Comparison of ENCODE assay signal across 9 mouse cellular contexts in the genomic region with DNA sequence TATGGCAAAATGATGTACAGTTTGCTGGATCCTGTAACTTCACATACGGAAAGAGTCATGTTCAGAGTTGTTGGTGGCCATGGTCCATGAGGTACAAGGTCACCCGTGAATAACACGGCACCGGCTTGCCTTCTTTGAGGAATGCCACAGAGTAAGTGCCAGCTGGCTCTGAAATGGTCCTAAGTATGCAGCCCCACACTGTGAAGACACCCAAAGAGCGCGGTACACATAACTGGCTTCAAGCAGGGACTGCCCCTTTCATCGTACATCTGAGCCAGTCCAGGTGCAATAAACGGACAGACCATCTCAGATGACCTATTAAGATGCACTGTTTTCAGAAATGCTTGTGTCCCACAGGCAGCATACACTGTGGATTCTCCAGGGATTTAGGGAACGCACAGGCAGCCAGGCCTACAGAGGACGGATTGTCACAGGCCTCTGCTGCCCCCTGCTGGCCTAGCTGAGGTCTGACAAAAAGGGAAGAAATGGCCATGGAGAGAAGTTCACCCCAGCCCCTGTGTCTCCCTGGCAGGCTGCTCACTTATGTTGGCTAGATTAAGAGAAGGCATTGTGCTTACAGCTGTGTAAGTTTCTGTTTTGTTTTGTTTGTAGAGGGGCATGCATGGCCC.
DNase-seq lines count a peak whose midpoint lies in the region; ATAC-seq and TF ChIP-seq lines count a peak whose summit lies in the region.
"Had no signal": no experiment of that assay in that cellular context is flagged by ENCODE, and none has a peak within 500 bp of the region (broad histone marks: within the 10 kb centered on the region; RNA-seq: fewer than 3 reads in every experiment).

No protein-coding gene starts in this region.

- DNase-seq in CD4-positive helper T cell, adult 2 months (ENCODE audit: low read depth, low spot score) = peak; percentile 49
- DNase-seq in adrenal gland, postnatal 36 days = peak; percentile 77 to 87
- peak; percentile 65 for DNase-seq in kidney, adult 9 months
- peak; percentile 13 to 24 (median 14) for DNase-seq in liver, embryonic 14.5 days (ENCODE audit: low read depth in 3 of 3, low spot score in 3 of 3)
- peak; percentile 78 for DNase-seq in stomach, postnatal 0 days (ENCODE audit: low spot score)

- peaks cover 19% of the 10 kb centered on the region; the same call in 1 of the 2 replicates for H3K4me1 ChIP-seq in embryonic facial prominence, embryonic 12.5 days
- H3K4me1 ChIP-seq in heart, embryonic 11.5 days (ENCODE audit: control insufficient read depth, insufficient read depth, low read length) = peaks cover 19% of the 10 kb centered on the region
- peaks cover 0 to 4% of the 10 kb centered on the region in 2 experiments; a peak in 1 of 4 replicates for H3K4me1 ChIP-seq in liver, embryonic 14.5 days (replicated peaks; ENCODE audit: control insufficient read depth in 2 of 2, insufficient read depth in 2 of 2, low read length in 1 of 2)
- 0 out of 2 replicates have a peak, but pooled peaks cover 3% of the 10 kb centered on the region for H3K4me1 ChIP-seq in neural tube, embryonic 14.5 days (ENCODE audit: control insufficient read depth, insufficient read depth, low read length)
- no peaks in the 10 kb centered on the region; the same call in 1 of the 2 replicates for H3K4me1 ChIP-seq in stomach, postnatal 0 days (replicated peaks; ENCODE audit: control insufficient read depth, insufficient read depth)

- ATAC-seq in embryonic facial prominence, embryonic 12.5 days (ENCODE audit: insufficient number of reproducible peaks, insufficient read depth, low FRiP score, low TSS enrichment) = peak; percentile 31
- 0 out of 2 replicates have a peak, but pooled peaks have one; percentile 17 for ATAC-seq in heart, embryonic 11.5 days (replicated peaks; ENCODE audit: insufficient number of reproducible peaks, low FRiP score, low TSS enrichment)
- ATAC-seq in liver, embryonic 14.5 days (ENCODE audit: insufficient read depth) = no peak
- peak; percentile 61 for ATAC-seq in neural tube, embryonic 14.5 days (ENCODE audit: low read depth)
- ATAC-seq in stomach, postnatal 0 days (ENCODE audit: low FRiP score, low TSS enrichment) = peak; percentile 62

- 47% methylated on average over 10 of the region's 10 CpGs for WGBS in embryonic facial prominence, embryonic 12.5 days
- WGBS in heart, embryonic 11.5 days (ENCODE audit: insufficient replicate concordance) = 53% methylated on average over 10 of the region's 10 CpGs
- 56% methylated on average over 10 of the region's 10 CpGs for WGBS in liver, embryonic 14.5 days (ENCODE audit: insufficient replicate concordance)
- 46% methylated on average over 10 of the region's 10 CpGs for WGBS in neural tube, embryonic 14.5 days
- 53% methylated on average over 10 of the region's 10 CpGs for WGBS in stomach, postnatal 0 days

- no peaks in the 10 kb centered on the region for H3K9me3 ChIP-seq in embryonic facial prominence, embryonic 12.5 days
- H3K9me3 ChIP-seq in heart, embryonic 11.5 days (replicated peaks; ENCODE audit: control insufficient read depth, low read length) = no peaks in the 10 kb centered on the region
- H3K9me3 ChIP-seq in liver, embryonic 14.5 days (ENCODE audit: control insufficient read depth, low read length) = no peaks in the 10 kb centered on the region
- no peaks in the 10 kb centered on the region for H3K9me3 ChIP-seq in neural tube, embryonic 14.5 days (ENCODE audit: control insufficient read depth, low read length)
- H3K9me3 ChIP-seq in stomach, postnatal 0 days (ENCODE audit: control insufficient read depth, low read length) = no peaks in the 10 kb centered on the region

- no peak overlapping the region for H3K4me3 ChIP-seq in embryonic facial prominence, embryonic 12.5 days
- H3K4me3 ChIP-seq in heart, embryonic 11.5 days (ENCODE audit: low read depth, low read length) = no peak overlapping the region
- H3K4me3 ChIP-seq in liver, embryonic 14.5 days (ENCODE audit: insufficient read depth in 1 of 2, low read depth in 2 of 2, low read length in 2 of 2) = no peak overlapping the region
- H3K4me3 ChIP-seq in neural tube, embryonic 14.5 days (ENCODE audit: low read depth, low read length) = no peak overlapping the region
- H3K4me3 ChIP-seq in stomach, postnatal 0 days (ENCODE audit: low read depth, low read length) = no peak overlapping the region
- H3K4me3 ChIP-seq: erythroblast, embryonic 14.5 days had no signal

- peaks cover 3% of the 10 kb centered on the region; the same call in 1 of the 2 replicates for H3K27me3 ChIP-seq in embryonic facial prominence, embryonic 12.5 days
- H3K27me3 ChIP-seq in heart, embryonic 11.5 days (ENCODE audit: control insufficient read depth, insufficient read depth, low read length) = no peaks in the 10 kb centered on the region
- no peaks in the 10 kb centered on the region for H3K27me3 ChIP-seq in liver, embryonic 14.5 days (ENCODE audit: control insufficient read depth, insufficient read depth, low read length)
- H3K27me3 ChIP-seq in neural tube, embryonic 14.5 days (ENCODE audit: control insufficient read depth, insufficient read depth, low read length) = no peaks in the 10 kb centered on the region
- H3K27me3 ChIP-seq in stomach, postnatal 0 days (ENCODE audit: control insufficient read depth, insufficient read depth, low read length) = no peaks in the 10 kb centered on the region

- no peak overlapping the region for H3K9ac ChIP-seq in embryonic facial prominence, embryonic 12.5 days
- no peak overlapping the region for H3K9ac ChIP-seq in heart, embryonic 11.5 days (ENCODE audit: low read depth, low read length)
- H3K9ac ChIP-seq in liver, embryonic 14.5 days (replicated peaks) = no peak overlapping the region
- no peak overlapping the region for H3K9ac ChIP-seq in neural tube, embryonic 14.5 days (replicated peaks; ENCODE audit: low read depth, low read length)
- H3K9ac ChIP-seq in stomach, postnatal 0 days (ENCODE audit: low read length) = no peak overlapping the region

- no peak for TF ChIP-seq EP300 in liver, embryonic 14.5 days (IDR thresholded peaks at IDR 0.05; ENCODE audit: low read depth)
- no peak for TF ChIP-seq EP300 in stomach, postnatal 0 days (optimal IDR thresholded peaks at IDR 0.05)

- H3K4me2 ChIP-seq in embryonic facial prominence, embryonic 12.5 days (replicated peaks) = no peak overlapping the region
- no peak overlapping the region for H3K4me2 ChIP-seq in heart, embryonic 11.5 days
- no peak overlapping the region for H3K4me2 ChIP-seq in liver, embryonic 14.5 days (ENCODE audit: low read depth)
- H3K4me2 ChIP-seq in neural tube, embryonic 14.5 days (ENCODE audit: low read depth, low read length) = no peak overlapping the region
- H3K4me2 ChIP-seq in stomach, postnatal 0 days (replicated peaks; ENCODE audit: low read depth) = no peak overlapping the region

- H3K36me3 ChIP-seq in embryonic facial prominence, embryonic 12.5 days = no peaks in the 10 kb centered on the region
- no peaks in the 10 kb centered on the region for H3K36me3 ChIP-seq in heart, embryonic 11.5 days (ENCODE audit: control insufficient read depth, insufficient read depth, low read length)
- no peaks in the 10 kb centered on the region for H3K36me3 ChIP-seq in liver, embryonic 14.5 days (replicated peaks; ENCODE audit: control insufficient read depth, insufficient read depth, low read depth)
- no peaks in the 10 kb centered on the region for H3K36me3 ChIP-seq in neural tube, embryonic 14.5 days (ENCODE audit: control insufficient read depth, insufficient read depth, low read length)
- peaks cover 5% of the 10 kb centered on the region; the same call in 1 of the 2 replicates for H3K36me3 ChIP-seq in stomach, postnatal 0 days (ENCODE audit: control insufficient read depth, insufficient read depth, low read length)

- H3K27ac ChIP-seq in embryonic facial prominence, embryonic 12.5 days = no peak overlapping the region
- H3K27ac ChIP-seq in heart, embryonic 11.5 days (ENCODE audit: low read depth, low read length) = no peak overlapping the region; the same call in 1 of the 2 replicates
- H3K27ac ChIP-seq in liver, embryonic 14.5 days = no peak overlapping the region
- H3K27ac ChIP-seq in neural tube, embryonic 14.5 days (ENCODE audit: low read depth, low read length) = no peak overlapping the region
- no peak overlapping the region for H3K27ac ChIP-seq in stomach, postnatal 0 days (replicated peaks)

- TF ChIP-seq CTCF in liver, embryonic 14.5 days (IDR thresholded peaks at IDR 0.05; ENCODE audit: low read depth) = peak; percentile 95
- TF ChIP-seq CTCF in stomach, postnatal 0 days (IDR thresholded peaks at IDR 0.05; ENCODE audit: low read depth) = peak; percentile 95

Comparison
In these comparisons a context has a peak if more than half of its experiments do, and no peak if none do; other contexts are left out.
1. DNase-seq: peak in every context shown above with its lines; median percentile 82 in adrenal gland, postnatal 36 days; 78 in stomach, postnatal 0 days; 65 in kidney, adult 9 months; 49 in CD4-positive helper T cell, adult 2 months; 14 in liver, embryonic 14.5 days.